Mouse (Mus musculus) ovary, adult 10 weeks (tissue): ENCODE measurements around the gene Tnfsf10. TPM values are rescaled to one million over a fixed set of nuclear protein-coding genes. Genes with fewer than 3 reads are reported as not detected.

ENCODE experiments used
- polyA plus RNA-seq: library from polyadenylated mRNA; stranded (reverse); fragments of 350-450 nt; fragmentation: Illumina TruSeq; extraction: RNeasy Lipid Tissue Mini Kit (QIAGEN cat#74804); gene quantifications from one replicate; pipeline ENCODE4 v1.2.3, GENCODE M21; 2014

The Tnfsf10 gene
- polyA plus RNA-seq = 13.7 TPM

DNA sequence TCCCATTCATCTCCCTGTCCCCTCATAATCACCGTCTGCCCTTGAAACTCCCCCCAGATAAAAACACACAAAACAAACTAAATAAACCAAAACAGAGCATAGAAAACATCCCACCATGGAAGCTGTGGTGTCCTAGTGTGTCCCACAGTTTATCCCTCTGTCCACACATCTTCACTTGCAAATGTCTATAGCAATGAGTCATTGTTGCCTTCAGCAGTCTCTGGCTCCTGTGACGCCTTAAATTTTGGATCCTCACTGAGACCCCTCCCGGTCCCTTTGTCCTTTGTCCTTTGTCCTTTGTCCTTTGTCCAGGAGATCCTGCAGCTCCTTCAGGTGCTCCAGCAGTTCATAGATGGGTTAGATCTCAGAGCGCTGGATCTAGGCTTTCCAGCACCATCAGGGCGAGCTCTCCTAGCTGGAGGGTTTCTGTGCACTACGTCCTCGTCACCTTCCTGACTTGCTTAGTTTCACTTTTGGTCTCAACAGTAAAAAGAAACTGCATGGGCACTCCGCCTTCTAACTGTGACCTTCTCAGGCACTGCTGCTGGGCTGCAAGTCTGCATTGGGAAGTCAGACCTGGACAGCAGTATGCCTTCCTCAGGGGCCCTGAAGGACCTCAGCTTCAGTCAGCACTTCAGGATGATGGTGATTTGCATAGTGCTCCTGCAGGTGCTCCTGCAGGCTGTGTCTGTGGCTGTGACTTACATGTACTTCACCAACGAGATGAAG is at the start of gene Tnfsf10:
TSS of gene Tnfsf10 (plus strand) at position 470 of the 729 bp plus-strand sequence.

DNA sequence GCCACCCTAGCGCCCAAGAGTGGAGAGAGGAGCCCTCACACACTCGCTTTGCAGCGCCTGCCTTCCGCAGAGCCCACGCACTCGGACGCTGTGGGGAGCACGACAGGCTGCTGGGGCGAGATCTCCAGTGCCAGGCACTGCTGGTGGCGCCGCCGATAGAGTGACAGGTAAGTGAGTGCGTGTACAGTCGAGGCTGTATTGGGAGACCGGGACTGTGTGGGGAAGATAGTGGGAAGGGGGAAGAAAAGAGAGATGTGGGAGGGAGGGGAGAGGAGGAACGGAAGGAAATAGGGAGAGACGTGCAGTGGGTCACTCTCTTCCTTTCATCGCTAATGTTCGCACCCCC is 54.4 kb downstream of the Tnfsf10 start, which contains the start of gene Ghsr:
TSS of gene Ghsr (plus strand) at position 76 of the 346 bp plus-strand sequence.

Other genes with a start within 250 kb of the Tnfsf10 start
- gene Ect2, start 163.2 kb upstream of the Tnfsf10 start, polyA plus RNA-seq = 59.7 TPM
- gene Nceh1, start 134.1 kb upstream of the Tnfsf10 start, polyA plus RNA-seq = 113 TPM
- not detected for gene Ghsr, start 54.3 kb downstream of the Tnfsf10 start, polyA plus RNA-seq